Mouse (Mus musculus) left cerebral cortex, postnatal 4 days (tissue): ENCODE measurements at regions not wholly inside any gene's neighbourhood (a gene's known extent, or its start where the extent isn't known, plus 50 kb on each side); places are given as distances from the start of the nearest gene placed in this dataset.

ENCODE experiments used
- DNase-seq: peaks from one replicate; pipeline ENCODE4 v3.0.0-alpha.2; 2022
- intact Hi-C: fragments of 180-260 bp; cut with DNase I; formaldehyde crosslinking; loops from one replicate; pipeline ENCODE4 v1.15.1; 2025

DNA sequence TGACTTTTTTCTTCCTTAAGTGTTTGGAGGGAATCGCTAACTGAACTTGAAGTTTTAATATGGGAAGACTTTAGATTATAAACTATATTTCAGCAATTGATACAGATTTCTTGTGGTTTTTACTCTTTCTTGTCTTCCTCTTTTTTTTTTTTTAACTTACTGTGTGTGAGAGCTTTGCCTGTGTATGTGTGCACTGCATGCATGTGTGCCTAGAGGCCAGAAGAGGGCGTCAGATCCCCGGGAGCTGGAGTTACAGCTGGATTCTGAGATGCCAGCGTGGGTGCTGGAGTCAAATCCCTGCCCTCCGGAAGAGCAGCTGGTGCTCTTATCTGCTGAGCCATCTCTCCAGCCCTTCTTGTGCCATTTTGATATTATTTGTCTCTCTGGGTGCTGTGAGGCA, 129.6 kb downstream of the Trim33 start:
- no peak for DNase-seq

DNA sequence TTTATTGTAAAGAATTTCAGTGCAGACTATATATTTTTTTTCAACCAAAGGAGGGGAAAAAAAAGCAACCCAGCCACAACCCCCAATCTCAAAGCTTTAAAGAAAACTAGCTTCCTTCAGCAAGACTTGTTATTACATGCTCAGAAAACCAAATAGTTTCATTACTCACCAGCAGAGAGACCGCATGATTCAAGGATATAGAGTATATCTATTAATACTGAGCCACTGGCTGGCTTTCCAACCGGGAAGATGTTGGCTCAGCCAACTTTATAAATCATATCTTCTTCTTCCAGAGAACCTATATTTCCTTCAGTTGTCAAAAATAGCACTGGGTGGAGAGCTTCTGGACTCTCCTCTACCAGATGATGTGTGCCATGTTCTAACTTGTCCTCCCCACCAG, 133.2 kb downstream of the Trim33 start:
- intact Hi-C loops: no loop called here
- DNase-seq: no peak

More for the DNA sequence above, 129.6 kb downstream of the Trim33 start:
- intact Hi-C loops: no loop called here

DNA sequence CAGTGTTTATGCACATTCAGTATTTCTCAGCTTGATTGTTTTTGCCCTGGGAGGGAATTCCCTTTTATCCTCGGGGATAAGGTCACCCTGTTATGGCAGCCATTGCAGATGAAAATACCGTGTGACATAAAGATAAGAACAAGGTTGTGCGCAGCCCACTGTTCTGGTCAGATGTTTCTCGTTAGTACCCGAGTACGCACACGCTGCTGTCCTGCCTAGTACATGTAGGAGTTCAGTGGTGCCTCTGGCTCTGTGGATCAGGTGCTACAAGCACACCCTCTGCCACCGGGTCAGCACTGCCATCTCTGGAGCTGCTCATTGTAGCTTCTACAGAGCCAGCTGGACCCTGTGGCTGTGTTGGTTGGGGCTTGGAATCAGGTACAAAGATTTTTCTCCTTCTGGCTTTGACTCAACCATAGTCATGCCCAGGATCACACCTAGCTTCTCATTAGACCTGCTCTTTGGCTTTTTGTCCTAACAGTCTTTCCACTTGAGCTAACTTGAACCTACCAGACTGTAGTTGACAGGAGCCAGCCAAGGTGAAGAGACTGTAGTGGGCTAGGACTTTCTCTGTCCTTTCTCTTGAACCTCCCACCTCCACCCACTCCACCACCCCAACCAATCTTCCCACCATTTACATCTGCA, 136.1 kb downstream of the Trim33 start:
- no peak for DNase-seq
- intact Hi-C loops: no loop called here

DNA sequence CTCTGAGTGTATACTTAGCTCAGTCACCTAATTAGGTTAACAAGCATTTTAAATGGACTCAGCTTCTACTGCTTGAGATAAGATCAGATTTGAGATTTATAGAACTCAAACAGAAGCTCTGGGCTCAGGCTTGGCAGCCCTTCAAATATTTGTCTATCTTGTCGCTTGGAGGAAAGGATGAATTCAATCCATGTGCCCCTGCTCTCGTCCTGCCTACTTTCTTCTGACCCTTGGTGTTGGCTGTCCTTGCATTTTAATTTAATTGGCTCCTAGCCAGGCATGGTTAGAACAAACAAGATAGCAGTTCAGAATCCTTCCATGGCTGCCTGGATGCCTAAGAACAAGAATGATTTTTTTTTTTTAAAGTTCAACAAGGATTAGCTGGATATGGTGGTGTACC, 137.2 kb downstream of the Trim33 start:
- no peak for DNase-seq
- intact Hi-C loops: no loop called here

DNA sequence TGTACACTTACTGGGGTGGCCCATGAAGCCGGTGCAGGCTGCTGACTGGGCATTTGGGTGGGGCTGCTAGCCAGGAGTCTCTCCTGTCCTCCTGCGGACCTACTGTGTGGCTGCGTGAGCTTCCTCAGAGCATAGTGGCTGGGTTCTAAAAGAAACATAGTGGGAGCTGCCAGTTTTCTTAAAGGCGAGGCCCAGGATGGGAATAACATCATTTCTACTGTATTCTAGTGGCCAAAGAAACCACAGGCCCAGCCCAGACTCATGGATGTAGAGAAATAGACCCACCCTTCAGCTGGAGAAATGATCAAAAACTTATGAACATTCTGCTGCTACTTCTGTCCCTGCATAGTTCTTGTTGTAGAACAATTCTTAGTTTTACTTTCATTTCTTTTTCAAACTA, 138.7 kb downstream of the Trim33 start:
- intact Hi-C loops: no loop called here
- DNase-seq: no peak

DNA sequence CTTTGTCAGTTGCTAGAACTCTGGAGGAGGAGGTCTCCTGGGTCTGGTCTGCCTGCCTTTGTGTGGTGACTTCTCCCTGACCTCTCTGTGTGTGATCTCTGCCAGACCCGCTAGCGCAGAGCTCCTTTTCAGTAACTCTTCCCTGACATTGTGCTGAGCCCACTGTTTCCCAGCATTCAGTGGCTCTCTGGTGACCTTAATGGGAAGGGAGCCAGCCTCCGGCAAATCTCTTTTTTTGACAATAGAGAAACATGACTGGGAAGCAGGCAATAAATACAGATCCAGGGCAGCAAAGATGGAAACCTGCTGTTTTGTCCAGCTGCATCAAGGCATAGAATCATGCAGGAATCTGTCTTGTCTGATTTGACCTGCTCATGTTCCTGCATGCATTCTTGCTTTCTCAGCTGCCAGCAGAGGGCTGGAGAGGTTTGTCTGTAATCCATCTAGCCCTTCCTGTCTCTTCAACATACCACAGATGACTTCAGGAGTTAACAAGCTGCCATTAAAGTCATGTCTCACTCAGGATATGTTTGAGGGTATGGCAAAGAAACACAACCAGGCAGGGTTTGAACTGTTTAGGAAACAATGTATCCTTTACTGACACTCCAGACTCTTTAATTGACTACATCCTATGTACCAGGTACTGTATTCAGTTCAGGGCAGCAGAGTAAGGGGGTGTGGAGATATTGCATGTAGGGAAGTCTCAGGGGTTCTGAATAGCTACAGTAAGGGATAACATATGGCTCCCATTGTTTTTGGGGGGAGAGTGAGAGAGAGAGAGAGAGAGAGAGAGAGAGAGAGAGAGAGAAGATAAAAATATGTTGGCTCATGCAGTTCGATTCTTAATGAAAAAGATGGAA, 140.9 kb downstream of the Trim33 start:
- peak; percentile 24 for DNase-seq
- intact Hi-C loops: no loop called here

DNA sequence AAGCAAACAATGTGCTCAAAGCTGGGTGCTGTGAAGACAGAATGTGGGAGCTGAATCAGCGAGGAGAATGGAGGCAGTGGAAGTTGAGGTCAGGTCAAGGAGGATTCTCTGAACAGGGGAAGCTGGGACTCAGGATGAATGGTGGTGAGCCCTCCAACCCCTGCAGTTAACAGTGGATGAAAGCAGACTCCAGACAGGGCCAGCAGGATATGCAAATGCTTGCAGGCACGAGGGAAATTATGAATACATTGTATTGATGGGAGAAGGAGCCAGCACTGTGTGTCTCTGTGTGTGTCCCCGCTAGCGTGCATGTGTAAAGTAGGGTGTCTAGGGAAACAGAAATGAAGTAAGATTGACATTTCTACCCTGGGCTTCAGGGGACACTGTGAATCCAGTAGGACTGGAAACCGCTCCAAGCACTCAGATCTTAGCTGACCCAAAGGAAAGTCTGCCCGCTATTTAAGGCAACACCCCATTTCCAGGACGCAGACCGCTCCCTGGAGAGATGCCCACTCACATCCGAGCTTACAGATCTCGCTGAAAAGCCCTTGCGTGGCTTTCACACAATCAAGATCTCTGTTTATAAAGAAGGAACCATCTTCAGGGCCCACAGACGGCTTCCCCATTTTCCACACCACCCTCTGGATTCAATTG, 141.7 kb downstream of the Trim33 start:
- intact Hi-C loops: no loop called here
- DNase-seq: no peak

DNA sequence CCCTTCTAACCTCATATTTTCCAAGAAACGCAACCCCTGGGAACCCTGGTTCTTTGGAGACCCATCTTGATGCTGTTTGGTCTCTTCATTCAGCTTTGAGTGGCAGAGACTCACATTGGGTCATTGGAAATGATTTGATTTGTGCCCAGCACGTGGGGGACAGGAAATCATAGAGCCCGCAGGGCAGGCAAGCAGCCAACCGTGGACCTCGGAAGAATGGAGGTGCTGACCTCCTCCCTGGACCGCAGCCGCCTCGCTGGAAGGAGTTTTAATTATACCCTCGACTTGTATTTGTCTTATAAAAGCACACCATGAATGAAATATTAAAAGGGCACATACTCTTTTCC, 142.2 kb downstream of the Trim33 start:
- intact Hi-C loops: no loop called here
- peak; percentile 53 for DNase-seq

DNA sequence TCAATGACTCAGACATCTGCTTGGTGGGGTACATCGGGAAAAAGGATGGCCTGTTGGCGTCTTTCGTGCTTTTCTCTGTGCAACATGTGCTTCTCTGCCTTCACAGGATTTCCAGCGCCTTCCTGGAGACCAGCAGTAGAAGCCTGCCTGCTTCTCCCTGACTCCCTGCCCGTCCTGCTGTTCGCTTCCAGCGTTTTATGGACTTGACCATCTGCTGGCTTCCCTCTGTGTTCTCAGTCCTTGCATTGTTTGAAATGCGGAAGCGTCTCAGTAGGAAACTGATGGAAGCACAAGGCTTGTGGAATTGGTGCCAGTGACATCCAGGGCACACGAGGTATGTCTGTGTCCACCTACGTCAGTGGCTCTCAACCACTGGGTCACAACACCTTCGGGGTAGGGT, 143.7 kb downstream of the Trim33 start:
- peak; percentile 55 for DNase-seq
- intact Hi-C loops: no loop called here

DNA sequence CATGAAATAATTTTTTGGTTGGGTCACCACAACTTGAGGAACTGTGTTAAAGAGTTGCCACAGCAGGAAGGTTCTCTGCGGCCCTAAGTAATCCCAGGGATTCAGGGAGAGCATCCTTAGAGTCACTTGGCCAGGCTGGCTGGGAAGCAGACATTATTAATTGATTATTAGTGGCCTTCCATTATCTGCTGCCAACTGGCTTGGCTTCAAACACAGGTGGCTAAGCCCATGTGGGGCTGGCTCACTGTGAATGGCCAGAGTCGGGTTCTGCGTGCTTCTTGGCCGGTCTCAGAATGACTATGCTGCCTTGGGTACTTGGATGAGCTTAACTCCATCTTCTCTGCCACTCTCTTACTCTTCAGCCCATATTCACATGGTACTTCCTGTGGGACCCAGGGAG, 144.2 kb downstream of the Trim33 start:
- intact Hi-C loops: no loop called here

DNA sequence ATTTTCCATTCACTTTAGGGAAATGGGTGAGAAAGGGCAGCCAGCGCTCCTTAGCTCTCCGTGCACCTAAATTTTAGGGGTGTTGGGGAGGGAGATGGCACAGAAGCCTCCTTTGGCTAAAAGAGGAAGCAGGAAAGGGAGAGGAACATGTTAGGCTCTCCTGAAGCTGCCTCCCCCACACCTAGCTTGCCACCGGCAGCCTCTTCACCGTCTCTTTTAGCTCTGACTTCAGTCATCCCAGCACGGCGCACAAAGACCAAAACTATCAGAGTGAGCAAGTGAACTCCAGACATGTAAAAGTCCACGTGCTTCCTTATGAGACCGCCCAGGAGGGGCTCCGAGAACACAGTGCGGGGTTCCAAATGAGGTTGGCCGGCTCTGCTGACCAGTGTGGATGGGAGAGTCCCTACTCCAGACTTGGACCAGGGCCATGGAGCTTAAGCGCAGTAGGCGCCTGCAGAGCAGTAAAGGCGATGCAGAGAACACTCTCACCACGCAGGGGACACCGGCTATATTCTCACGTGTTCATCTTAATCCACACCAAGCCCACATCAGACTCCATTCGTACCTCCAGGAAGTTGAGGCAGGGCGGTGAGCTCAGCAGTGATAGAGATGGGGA, 146.8 kb downstream of the Trim33 start:
- DNase-seq: no peak
- intact Hi-C loops: no loop called here

More for the DNA sequence above, 144.2 kb downstream of the Trim33 start:
- DNase-seq: peak; percentile 21

DNA sequence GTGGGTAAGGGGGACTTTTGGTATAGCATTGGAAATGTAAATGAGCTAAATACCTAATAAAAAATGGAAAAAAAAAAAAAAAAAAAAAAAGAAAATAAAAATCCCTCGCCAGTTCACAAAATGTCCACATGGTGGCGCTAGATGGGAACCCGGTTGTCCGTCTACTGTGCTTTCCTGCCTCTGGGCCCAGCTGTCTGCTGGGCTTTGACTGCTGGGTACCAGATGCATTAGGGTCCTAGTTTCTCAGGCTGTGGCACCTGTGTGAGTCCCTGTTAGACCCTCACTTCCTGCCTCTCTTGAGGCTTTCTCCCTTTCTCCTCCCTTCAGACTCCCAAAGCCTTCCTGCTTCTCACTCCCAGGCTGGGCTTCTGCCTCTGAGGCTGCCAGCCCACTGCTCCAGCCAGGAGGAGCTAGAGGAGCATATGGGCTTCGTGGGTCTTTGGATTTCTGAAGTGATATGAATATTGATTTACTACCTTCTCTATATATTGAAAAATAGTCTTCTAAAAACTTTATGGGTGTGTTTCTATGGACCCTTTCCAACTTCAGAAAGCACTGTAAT, 145.7 kb upstream of the Syt6 start:
- intact Hi-C loops: no loop called here
- DNase-seq: peak; percentile 25

DNA sequence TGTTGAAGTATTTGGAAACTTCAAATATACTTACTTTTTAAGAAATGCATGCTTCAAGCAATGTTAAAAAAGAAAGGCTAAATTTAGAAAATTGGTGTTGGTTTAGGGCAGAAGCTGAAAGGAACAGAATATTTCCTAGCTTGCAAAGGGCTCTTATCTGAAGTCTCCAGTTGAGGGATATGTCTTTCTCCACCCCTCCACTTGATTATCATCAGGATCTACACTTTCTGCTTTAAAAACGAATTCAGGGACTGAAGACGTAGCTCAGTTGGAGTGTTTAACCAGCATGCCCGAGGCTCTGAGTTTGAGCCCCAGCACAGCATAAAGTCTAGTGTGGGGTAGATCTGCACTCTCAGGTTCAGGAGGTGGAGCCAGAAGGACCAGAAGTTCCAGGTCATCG, 144.9 kb upstream of the Syt6 start:
- no peak for DNase-seq
- intact Hi-C loops: no loop called here

DNA sequence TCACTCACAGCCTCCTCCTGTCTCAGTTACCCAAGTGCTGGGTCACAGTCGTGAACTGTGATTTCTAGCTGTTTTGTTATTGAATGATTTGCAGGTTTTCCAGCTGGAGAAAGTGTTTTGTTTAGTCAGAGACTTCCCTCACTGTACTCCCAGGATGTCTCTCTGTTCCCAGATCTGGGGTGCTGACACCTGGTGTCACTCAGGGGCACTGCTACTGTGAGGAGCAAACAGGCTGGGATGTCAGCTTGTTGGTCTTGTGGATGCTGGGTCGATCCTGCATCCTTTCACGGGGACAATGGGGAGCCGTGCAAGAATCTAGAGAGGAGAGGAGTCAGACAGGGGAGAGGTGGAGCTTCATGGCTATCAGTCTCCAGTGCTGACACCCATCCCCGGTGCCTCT, 142.8 kb upstream of the Syt6 start:
- intact Hi-C loops: no loop called here

DNA sequence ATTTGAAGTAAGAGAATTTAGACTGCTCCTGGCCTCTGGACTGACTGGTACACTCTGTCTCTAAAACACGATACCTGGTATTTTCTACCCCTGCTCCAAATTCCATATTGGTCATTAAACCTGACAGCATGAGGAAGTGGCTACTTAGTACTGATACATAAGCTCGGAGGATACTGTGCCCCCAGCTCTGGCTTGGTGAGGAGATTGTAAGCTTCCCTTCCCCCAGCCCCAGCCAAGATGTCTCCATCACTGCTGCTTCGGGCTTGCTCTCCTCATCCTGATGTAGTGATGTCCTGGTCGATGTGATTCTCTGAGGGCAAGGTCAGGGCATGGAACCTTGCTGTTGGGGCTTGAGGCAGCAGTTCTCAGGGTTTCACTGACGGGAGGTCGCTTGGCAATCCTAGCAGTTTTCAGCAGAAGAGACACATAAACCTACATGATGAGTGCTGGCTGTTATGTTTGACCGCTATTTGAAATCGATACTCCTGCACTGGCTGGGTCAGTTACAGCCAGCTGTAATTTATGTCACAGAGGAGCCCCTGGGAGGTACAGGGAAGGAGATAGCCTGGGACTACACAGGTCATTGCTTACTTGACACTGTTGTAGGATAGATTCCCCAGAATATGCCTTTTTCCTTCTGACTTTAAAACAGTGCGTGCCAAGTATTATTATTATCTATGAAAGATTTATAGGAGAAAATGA, 138.0 kb upstream of the Syt6 start:
- intact Hi-C loops: no loop called here
- DNase-seq: no peak

More for the DNA sequence above, 142.8 kb upstream of the Syt6 start:
- DNase-seq: no peak

DNA sequence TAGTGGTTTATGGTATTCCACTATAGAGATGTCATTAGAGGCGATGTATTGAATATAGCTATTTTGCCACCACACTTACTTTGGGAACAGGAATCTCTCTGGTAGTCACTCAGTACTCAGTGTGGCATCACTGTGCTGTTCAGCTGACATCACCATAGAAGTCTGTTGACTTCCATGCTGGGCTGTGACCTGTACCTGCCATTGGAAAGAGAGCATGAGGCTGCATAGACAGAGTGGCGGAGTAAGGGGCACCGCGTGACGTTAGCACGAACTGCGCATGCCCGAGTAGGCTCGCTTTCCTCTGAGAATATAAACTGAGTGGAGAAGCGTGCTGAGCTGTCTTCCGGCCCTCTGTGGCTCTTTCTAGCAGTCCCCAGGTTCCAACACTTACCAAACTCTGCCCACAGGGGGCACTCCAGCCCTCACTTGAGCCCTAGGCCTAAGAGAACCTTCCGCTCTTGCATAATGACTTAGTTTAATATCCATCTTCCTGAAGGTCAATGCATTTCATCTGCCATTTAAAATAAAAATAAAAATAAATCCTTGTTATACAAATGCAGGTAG, 136.2 kb upstream of the Syt6 start:
- peak; percentile 61 for DNase-seq
- intact Hi-C loops: no loop called here

DNA sequence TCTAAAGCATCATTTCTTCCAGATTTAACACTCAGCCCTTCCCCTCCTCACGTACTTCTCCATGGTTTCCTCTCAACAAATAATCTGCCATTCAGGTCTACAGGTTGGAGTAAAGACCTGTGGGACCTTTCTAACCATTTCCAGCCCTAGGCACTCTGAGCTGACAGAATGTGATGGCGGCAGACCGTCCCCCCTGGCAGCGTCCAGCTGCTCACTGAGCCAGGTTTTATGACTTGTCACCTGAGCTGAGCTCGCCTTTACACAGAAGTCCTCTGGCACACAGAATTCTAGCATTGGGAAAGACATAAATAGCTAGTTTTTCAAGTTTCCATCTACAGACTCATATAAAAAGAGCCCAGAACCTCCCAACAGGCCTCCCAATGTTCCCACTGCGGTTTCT, 131.8 kb upstream of the Syt6 start:
- no peak for DNase-seq
- intact Hi-C loops: no loop called here

DNA sequence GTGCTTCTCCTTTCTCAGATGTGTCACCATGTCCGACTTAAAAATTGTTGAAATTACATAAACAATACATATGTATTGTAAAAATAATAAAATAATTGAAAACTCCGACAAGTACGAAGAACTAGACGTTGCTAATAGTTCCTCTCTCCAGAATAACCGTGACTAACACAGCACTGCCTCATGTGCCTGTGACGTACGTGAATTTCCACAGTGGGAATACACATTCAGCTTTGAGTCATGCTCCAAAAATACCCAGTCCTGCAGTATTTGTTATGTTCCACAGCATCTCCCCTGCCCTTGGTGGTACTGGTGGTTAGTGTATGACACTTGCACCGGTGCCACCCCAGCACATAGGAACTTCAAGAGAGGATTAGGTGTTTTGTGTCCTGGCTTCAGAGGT, 129.2 kb upstream of the Syt6 start:
- DNase-seq: no peak
- intact Hi-C loops: no loop called here

DNA sequence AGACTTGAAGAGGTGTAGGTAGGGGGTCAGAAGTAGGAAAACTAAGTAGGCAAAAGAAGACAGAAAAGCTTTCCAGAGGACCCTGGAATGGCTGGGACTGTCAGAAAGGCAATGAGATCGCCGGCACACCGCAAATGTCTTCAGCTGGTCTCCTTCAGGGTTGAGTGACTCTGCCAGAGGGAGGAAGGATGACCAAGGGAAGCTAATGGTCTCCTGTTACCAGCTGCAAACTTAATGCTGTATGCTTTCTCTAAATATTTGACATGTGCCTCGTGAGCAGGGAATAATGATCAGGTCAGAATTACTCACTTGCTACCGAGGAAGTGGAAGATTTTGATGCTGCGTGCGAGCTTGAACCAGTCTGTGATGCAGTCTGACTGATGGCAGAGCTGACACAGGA, 125.2 kb upstream of the Syt6 start:
- intact Hi-C loops: no loop called here
- no peak for DNase-seq

DNA sequence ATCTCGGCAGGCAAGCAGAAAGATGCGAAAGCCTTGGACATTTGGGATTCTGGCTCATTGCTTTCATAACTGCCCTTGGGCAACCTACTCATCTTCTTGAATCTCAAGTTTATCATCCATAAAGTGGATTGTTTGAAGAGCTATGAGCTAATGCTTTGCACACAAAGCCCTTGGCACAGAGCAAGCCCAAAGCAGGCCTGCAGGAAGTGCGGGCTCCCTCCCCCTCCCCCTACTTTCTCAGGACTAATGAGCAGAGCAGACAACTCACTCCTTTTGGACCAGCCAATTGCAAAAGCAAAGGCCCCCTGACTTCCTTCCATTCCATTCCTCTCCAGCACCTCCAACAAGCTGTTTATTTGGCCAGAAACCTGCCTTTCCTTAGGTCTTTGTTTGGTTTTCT, 123.1 kb upstream of the Syt6 start:
- DNase-seq: no peak
- intact Hi-C loops: no loop called here
